Mouse (Mus musculus): Measurements from ENCODE around the gene Kcnj12.

DNA sequence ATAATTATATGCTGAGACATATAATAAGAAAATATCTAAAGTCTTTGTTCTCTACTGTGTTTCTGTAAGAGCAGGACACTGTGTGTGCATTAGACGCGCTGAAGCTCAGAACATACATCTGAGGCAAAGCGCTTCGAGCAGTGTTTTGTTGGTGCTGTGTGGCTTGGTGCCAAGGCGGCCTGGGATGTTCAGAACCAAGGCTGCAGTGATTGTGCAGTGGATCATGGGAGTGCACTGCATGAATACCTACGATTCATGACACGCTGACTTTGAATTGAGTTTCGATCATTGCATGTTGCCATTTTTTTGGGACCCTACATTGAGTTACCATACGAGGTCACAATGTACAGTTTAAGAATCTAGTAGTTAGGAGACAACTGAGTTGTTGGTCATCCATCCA is 14.3 kb downstream of the Kcnj12 start:
- TF ChIP-seq POLR2A (IDR thresholded peaks at IDR 0.05; ENCODE audit: low read depth, low read length) (no peak), CTCF (IDR thresholded peaks at IDR 0.05; ENCODE audit: extremely low read depth, insufficient read depth, insufficient read length, insufficient replicate concordance) (no peak)
